Mouse (Mus musculus) G1E (cell line): ENCODE results near the gene Vav1. TPM values are rescaled to one million over a fixed set of nuclear protein-coding genes. Genes with fewer than 3 reads are reported as not detected.
A peak's percentile ranks its signal among the peaks of the same experiment; 100 is the strongest.

Experiments used
- ATAC-seq: 2 replicates; pipeline ENCODE4 v1.8.0; 2016; ENCODE audit warnings: mild to moderate bottlenecking; ENCODE audit not compliant: insufficient number of reproducible peaks, poor library complexity, low FRiP score, severe bottlenecking; ENCODE audit errors: extremely low read depth
- DNase-seq: peaks from one replicate; pipeline ENCODE4 v3.0.0; 2012; ENCODE audit warnings: low spot score
- H3K27me3 ChIP-seq: 2 replicates; pipeline ENCODE4 v1.6.1; 2012; ENCODE audit warnings: mild to moderate bottlenecking, low read length, inconsistent platforms; ENCODE audit not compliant: insufficient read depth
- H3K36me3 ChIP-seq: replicated peaks from 2 replicates; pipeline ENCODE3; 2012; ENCODE audit warnings: mild to moderate bottlenecking, inconsistent platforms
- H3K4me1 ChIP-seq: 2 replicates; pipeline ENCODE4 v1.6.1; 2012; ENCODE audit warnings: low read depth, low read length, inconsistent platforms, mixed read lengths; ENCODE audit not compliant: insufficient read depth
- H3K4me3 ChIP-seq: 2 replicates; pipeline ENCODE4 v1.5.1; 2012; ENCODE audit warnings: low read depth, mild to moderate bottlenecking, inconsistent platforms, low read length, moderate library complexity, mixed read lengths
- H3K9me3 ChIP-seq: replicated peaks from 2 replicates; pipeline ENCODE4 v1.6.1; 2012; ENCODE audit warnings: inconsistent platforms
- CTCF ChIP-seq: IDR thresholded peaks from 2 replicates; pipeline ENCODE4 v1.5.1; 2012; ENCODE audit warnings: low read depth, low read length, inconsistent platforms, mixed read lengths
- GATA1 ChIP-seq: IDR thresholded peaks from 2 replicates; pipeline ENCODE4 v1.6.1; 2012; ENCODE audit warnings: borderline replicate concordance, low read length, inconsistent platforms, mixed read lengths
- GATA2 ChIP-seq: IDR thresholded peaks from 2 replicates; pipeline ENCODE4 v1.6.1; 2012; ENCODE audit warnings: low read depth, low read length, inconsistent platforms, borderline replicate concordance
- POLR2AphosphoS5 ChIP-seq: IDR thresholded peaks from 2 replicates; pipeline ENCODE4 v1.6.1; 2012; ENCODE audit warnings: low read depth, low read length, inconsistent platforms; ENCODE audit not compliant: insufficient replicate concordance
- TAL1 ChIP-seq: conservative IDR thresholded peaks from 2 replicates; pipeline ENCODE4 v1.6.1; 2012; ENCODE audit warnings: low read depth, low read length, inconsistent platforms, mixed read lengths
- polyA plus RNA-seq: library from polyadenylated mRNA; stranded (reverse); fragments of >175 nt; gene quantifications from 2 replicates; pipeline ENCODE4 v1.2.3, GENCODE M21; 2012
- total RNA-seq, 2 experiments: library from RNA; stranded (forward) in 1 of 2; stranded (reverse) in 1 of 2; fragments of 200-1000 nt in 1 of 2; fragments of >200 nt in 1 of 2; fragmentation: Nextera tagmentation in 1 of 2; gene quantifications; 2 replicates each; pipeline ENCODE4 v1.2.3; 2014 to 2017

Vav1 gene
- total and polyA plus RNA-seq, 3 experiments = 48.1 to 175 (median 50.0) TPM

DNA sequence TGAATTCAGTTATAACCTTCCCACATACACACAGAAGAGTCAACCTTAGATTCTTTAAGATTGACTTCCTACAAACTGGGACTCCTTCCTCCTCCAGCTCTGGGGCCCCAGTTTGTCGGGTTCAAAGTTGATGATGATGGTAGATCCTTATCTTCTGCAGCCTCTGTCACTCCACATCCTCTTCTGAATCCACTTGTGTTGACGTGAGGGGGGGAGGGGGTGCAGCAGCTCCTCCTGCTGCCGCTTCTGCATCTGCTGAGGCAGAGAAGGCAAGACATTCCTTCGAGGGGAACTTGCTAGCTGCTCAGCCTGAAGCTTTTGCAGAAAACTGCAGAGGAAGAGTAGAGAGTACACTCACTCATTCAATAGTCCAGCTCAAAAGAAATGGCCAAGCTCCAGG is 62.7 kb downstream of the Vav1 start:
- peaks cover 53% of the 10 kb centered on the region for H3K4me1 ChIP-seq
- peaks cover 2% of the 10 kb centered on the region; the same call in 1 of the 2 replicates for H3K9me3 ChIP-seq
- no peak for TF ChIP-seq GATA2
- no peak for TF ChIP-seq GATA1
- no peak for TF ChIP-seq POLR2AphosphoS5
- no peak for TF ChIP-seq CTCF
- no peak for TF ChIP-seq TAL1
- peaks cover 31% of the 10 kb centered on the region for H3K27me3 ChIP-seq
- ATAC-seq = peak; percentile 37; the same call in 1 of the 2 replicates
- no peak for DNase-seq
- H3K36me3 ChIP-seq = no peaks in the 10 kb centered on the region
- no peak overlapping the region for H3K4me3 ChIP-seq

DNA sequence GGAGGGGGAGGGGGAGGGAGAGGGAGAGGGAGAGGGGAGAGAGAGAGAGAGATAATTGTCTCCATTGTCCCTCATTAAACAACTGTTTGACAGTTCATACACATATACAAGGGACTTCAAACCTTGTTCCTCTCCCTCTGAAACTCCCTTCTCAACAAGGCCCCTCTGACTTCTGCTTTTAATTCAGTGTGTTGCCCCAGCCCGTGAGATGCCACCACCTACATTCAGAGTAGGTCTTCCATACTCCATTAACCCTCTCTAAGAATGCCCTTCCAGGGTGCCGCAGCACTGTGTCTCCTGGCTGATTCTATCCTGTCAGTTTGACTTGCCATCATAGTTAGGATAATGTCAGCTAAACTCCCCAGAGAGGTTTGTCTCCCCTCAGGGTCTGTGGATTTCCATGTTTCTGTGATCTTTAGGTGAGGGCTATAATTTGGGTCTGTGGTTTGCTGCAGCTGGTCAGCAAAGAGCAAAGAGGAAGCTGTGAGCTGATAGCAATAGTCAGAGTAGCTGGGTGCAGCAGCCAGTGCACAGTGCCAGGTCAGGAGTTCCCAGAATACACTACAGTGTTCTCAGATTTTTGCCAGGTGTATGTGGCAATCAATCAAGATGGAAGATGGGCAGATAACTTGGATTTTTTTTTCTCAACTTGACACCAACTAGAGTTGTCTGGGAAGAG is 65.3 kb downstream of the Vav1 start:
- Histone ChIP-seq H3K27me3 (peaks cover 25% of the 10 kb centered on the region), H3K9me3 (peaks cover 2% of the 10 kb centered on the region; the same call in 1 of the 2 replicates), H3K36me3 (no peaks in the 10 kb centered on the region), H3K4me1 (peaks cover 39% of the 10 kb centered on the region), H3K4me3 (no peak overlapping the region)
- TF ChIP-seq CTCF (no peak), POLR2AphosphoS5 (no peak), GATA2 (no peak), TAL1 (no peak), GATA1 (no peak)
- DNase-seq (no peak), ATAC-seq (no peak)

DNA sequence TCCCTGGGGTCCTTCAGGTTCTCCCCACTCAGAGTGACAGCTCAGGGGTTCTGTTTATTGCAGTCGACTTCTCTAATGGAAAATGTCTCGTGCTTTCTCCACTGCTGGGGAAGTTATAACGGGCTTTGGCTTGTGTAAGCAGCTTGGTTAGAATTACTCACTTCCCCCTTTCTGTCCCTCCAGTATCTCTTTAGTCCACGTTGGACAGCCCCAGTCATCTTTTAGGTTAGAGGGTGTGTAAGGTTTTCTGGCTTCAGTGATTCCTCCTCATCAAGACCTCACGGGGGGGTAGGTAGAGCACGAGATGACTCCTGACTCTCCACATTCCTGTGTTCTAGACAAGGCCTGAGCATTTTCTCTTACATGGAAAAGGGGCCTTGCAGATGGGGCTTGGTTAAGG is 68.1 kb downstream of the Vav1 start:
- peak; percentile 60 for ATAC-seq
- peaks cover under 1% of the 10 kb centered on the region; the same call in 1 of the 2 replicates for H3K9me3 ChIP-seq
- peaks cover 16% of the 10 kb centered on the region for H3K4me1 ChIP-seq
- no peaks in the 10 kb centered on the region for H3K36me3 ChIP-seq
- H3K4me3 ChIP-seq = no peak overlapping the region
- TF ChIP-seq POLR2AphosphoS5 = no peak
- no peak for TF ChIP-seq CTCF
- no peak for TF ChIP-seq GATA1
- no peak for DNase-seq
- peaks cover 19% of the 10 kb centered on the region for H3K27me3 ChIP-seq

DNA sequence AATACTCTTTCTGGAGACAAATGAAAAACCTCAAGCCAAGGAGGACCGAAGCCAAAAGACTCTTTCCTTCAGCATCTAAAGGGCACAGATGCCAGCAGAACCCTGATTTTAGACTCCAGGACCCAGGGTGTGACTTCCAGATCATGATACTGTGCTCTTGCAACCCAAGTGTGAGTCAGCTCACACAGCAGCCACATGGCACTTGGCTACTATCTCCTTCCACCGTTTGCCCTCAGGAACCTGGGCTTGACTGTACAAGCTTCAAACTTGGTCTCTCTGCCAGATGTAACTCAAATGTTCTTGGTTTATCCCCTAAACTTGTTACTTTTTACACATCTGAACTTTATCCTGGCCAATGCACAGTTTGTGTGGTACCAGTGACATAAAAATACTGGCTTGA is 68.9 kb downstream of the Vav1 start:
- no peak for ATAC-seq
- DNase-seq = no peak
- Histone ChIP-seq H3K4me3 (no peak overlapping the region), H3K27me3 (peaks cover 16% of the 10 kb centered on the region), H3K4me1 (peaks cover 13% of the 10 kb centered on the region), H3K9me3 (no peaks in the 10 kb centered on the region), H3K36me3 (no peaks in the 10 kb centered on the region)
- TF ChIP-seq GATA1 (no peak), GATA2 (no peak), CTCF (no peak), TAL1 (no peak), POLR2AphosphoS5 (no peak)

DNA sequence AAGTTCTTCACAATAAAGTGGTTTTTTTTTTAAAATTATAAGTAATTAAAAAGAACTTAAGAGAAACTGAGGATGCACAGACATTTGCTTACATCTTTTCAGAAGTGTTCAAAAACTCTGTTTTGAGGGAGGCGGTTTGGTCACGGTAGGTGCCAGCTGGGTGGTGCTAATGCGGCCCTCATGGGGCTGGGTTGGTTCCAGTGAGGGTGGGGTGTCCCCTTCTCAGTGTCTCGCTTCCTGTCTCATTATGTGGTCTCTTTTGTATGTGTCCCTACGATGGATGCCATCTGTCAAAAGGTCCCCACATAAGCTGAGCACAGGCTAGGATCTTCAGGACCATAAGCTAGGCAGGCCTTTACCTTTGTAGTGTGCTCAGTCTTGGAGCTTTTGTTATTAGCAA is 70.2 kb downstream of the Vav1 start:
- H3K4me3 ChIP-seq = no peak overlapping the region
- ATAC-seq (no peak), DNase-seq (no peak)
- H3K4me1 ChIP-seq = peaks cover 10% of the 10 kb centered on the region
- H3K27me3 ChIP-seq = peaks cover 15% of the 10 kb centered on the region
- H3K36me3 ChIP-seq = no peaks in the 10 kb centered on the region
- TF ChIP-seq GATA1 (no peak), TAL1 (no peak), POLR2AphosphoS5 (no peak), GATA2 (no peak), CTCF (no peak)
- no peaks in the 10 kb centered on the region for H3K9me3 ChIP-seq

DNA sequence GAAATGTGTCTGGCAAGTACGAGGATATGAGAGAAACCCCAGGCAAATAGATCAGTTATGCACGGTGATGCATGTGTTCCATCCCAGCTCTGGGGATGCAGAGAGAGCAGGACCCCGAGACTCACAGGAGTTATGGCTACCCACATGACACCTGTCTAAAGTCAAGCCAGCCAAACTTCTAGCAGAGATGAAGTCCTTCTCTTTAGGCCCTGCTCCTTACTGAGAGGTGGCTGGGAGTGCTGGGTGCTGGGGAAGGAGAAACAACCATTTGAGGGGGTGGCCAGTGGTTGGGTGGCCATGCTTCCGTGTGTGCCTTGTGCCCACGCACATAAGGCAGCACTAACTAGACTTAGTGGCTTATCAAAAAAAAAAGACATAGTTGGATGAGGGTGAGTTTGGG is 71.3 kb downstream of the Vav1 start:
- Histone ChIP-seq H3K9me3 (no peaks in the 10 kb centered on the region), H3K27me3 (peaks cover 6% of the 10 kb centered on the region; the same call in 1 of the 2 replicates), H3K4me3 (no peak overlapping the region), H3K4me1 (0 out of 2 replicates have a peak, but pooled peaks cover 3% of the 10 kb centered on the region), H3K36me3 (no peaks in the 10 kb centered on the region)
- TF ChIP-seq POLR2AphosphoS5 (no peak), GATA1 (no peak), GATA2 (no peak), TAL1 (no peak), CTCF (no peak)
- DNase-seq (no peak), ATAC-seq (no peak)

DNA sequence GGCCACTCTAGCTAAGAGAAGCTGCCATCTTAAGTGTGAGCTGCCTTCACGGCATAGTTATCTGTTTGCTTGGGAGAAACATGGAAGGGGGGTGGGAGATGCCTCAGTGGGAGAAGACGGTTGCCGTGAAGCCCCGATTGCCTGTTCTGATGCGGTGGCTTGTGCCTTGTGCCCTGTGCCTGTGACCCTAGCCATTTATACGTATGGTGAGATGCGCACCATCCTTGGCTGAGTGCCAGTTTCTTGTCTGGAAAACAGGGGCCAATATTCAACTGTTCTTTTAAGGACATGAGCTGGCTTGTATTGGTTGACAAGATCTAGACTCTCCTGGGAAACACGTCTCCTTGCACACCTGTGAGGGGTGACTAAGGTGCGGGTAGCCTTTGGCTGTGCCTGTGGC is 72.2 kb downstream of the Vav1 start:
- H3K4me3 ChIP-seq = no peak overlapping the region
- ATAC-seq = no peak
- no peaks in the 10 kb centered on the region for H3K9me3 ChIP-seq
- H3K27me3 ChIP-seq = peaks cover 6% of the 10 kb centered on the region; the same call in 1 of the 2 replicates
- H3K36me3 ChIP-seq = no peaks in the 10 kb centered on the region
- no peak for TF ChIP-seq TAL1
- TF ChIP-seq GATA1 = no peak
- no peak for TF ChIP-seq GATA2
- TF ChIP-seq POLR2AphosphoS5 = no peak
- no peak for TF ChIP-seq CTCF
- DNase-seq = no peak
- H3K4me1 ChIP-seq = 0 out of 2 replicates have a peak, but pooled peaks cover 3% of the 10 kb centered on the region
